Mouse (Mus musculus): ENCODE measurements around the gene Ano9. TPM values are rescaled to one million over a fixed set of nuclear protein-coding genes. Genes with fewer than 3 reads are reported as not detected.

The Ano9 gene
- polyA plus RNA-seq, 1 experiment = not detected

DNA sequence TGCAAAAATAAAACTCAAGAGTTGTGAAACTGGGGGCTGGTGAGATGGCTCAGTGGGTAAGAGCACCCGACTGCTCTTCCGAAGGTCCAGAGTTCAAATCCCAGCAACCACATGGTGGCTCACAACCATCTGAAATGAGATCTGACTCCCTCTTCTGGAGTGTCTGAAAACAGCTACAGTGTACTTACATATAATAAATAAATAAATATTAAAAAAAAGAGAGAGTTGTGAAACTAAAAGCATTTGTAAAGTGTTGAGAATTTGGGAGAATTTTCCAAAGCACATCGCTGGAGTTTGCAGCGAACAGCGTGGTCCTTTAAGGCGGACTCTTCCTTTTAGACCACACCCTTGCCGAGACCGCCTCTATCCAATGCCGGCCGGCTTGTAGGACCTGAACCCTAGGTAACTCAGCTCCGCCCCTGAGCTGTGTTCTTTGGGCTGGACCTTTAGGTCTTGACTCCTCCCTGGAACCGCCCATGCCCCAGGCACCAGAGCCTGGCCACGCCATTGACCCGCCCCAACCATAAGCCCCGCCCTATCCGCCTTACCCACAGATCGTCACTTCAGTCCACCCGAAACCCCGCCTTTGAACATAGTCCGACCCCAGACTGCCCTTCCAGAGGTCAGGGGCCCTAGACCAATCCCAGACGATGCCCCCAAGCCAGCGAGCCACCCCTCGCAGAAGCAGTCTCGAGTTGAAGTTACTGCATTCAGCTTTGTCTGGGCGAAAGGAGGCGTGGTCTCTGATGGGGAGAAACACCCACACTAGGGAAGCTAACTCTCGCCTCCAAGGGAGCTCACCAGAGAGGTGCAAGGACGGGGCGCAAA, 5.3 kb upstream of the Ano9 start:
- no peak for TF ChIP-seq GATA1 (IDR thresholded peaks at IDR 0.05; ENCODE audit: low read length)

DNA sequence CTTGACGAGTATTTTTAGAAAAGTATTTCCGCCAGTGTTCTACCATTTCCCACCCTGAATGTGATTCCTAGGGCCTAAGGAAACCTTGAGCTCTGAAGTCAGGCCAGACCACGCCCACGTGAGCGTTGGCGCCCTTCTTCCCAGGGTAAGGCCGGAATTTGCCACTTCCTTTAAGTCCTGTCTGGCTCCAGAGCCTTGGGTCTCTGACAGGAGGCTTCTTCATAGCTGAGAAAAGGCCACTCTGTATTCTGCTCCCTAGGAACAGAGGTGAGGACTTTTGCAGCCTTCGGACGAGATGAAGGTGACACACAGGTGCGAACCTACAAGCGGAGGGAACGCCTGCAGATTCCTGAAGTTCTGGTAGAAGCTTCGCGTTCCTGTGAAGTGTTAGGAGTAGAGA, 4.6 kb upstream of the Ano9 start, which contains the start of gene Ptdss2:
Gene Ptdss2, plus strand, starts transcription at position 138 of the 400 bp plus-strand sequence.
- TF ChIP-seq GATA1 (IDR thresholded peaks at IDR 0.05; ENCODE audit: low read length) = no peak

DNA sequence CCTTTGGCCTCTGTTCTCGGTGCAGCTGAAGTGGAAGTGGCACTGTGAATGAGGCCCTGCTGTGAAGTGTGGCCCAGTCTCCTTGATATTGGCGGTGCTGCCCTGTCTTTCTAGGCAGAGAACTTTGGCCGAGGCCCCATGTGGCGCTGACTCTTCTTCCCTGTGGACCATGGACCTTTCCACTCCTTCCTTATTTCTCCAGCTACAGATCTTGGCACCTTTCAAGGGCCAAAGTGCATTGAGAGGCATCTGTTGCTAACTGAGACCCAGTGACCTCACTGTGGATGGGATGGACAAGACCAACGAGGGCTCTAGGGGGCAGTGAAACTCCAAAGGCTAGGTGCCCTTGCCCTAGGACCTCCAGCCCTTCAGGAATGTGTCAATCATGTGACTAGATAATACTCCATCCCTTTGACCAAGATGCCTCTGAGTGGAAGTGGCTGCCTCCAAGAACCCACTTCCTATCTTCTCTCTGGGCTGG, 3.5 kb upstream of the Ano9 start:
- TF ChIP-seq GATA1 (IDR thresholded peaks at IDR 0.05; ENCODE audit: low read length) = no peak

DNA sequence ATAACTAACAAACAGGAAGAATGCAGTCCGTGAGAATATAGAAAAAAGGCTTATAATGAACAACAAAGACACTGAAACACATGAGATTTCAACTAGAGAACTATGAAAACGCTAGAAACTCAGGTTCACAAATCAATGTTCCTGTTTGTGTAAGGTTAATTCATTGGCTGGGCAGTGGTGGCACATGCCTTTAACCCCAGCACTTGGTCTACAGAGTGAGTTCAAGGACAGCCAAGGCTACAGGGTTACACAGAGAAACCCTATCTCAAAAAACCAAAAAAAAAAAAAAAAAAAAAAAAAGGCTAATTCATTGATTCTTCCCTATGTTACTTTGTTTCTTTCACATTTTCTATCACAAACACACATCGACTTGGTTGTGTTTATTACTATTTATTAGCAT, 3.0 kb upstream of the Ano9 start:
- no peak for TF ChIP-seq GATA1 (IDR thresholded peaks at IDR 0.05; ENCODE audit: low read length)

DNA sequence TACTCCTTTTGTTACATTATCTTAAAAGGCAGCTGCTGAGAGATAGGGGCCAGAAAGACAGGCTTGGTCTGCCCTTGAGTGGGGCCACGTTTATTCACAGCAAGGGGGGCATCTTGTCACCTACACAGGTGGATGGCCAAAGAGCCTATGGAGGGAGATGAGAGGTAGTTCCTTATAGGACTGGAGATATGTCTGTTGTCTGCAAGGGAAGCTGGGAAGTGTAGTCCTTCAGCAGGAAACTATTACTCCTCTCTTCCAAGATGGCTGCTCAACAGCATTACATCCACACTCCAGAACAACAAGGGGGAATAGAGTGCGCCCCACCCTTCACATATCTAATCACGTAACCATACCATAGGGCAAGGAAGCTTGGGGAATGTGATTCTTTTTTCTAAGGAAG, 1.9 kb upstream of the Ano9 start:
- TF ChIP-seq GATA1 (IDR thresholded peaks at IDR 0.05; ENCODE audit: low read length) = no peak

DNA sequence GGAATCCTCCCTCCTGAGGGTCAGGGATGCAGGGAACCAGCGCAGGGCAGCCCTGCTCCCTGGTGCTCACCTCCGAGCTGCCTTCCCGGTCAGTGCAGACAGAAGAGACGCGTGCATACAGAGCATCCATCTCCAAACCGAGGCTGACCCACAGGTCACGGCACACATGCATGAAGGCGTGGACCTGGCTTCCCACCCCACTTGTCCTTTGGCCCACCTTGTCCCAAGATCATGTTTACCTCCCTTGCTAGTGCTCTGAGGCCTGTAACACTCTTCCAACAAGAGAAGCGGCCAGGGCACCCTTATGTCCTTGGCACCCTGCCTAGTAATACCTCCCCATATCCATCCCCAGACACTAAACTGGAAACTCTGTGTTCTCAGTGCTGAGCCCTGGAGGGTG, 1.7 kb downstream of the Ano9 start:
- TF ChIP-seq GATA1 (IDR thresholded peaks at IDR 0.05; ENCODE audit: low read length) = no peak

DNA sequence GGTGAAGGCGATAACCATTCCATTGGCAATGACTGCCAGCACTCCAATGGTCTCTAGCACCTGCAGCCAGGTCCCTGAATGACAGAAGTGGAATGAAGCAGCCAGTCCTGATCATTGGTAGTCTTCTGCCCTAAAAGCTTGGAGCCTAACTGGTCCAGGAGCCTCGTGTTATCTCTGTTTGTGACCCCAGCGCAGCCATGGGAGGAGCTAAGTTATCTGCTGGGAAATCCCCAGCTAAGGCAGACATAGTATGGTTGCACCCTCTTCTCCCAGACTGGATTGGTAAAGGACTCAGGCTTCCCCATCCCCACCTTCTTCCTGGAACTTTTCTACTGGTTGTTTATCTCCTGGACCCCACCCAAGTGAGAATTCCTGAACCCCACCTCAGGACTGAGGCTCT, 14.4 kb downstream of the Ano9 start:
- no peak for TF ChIP-seq GATA1 (IDR thresholded peaks at IDR 0.05; ENCODE audit: low read length)

DNA sequence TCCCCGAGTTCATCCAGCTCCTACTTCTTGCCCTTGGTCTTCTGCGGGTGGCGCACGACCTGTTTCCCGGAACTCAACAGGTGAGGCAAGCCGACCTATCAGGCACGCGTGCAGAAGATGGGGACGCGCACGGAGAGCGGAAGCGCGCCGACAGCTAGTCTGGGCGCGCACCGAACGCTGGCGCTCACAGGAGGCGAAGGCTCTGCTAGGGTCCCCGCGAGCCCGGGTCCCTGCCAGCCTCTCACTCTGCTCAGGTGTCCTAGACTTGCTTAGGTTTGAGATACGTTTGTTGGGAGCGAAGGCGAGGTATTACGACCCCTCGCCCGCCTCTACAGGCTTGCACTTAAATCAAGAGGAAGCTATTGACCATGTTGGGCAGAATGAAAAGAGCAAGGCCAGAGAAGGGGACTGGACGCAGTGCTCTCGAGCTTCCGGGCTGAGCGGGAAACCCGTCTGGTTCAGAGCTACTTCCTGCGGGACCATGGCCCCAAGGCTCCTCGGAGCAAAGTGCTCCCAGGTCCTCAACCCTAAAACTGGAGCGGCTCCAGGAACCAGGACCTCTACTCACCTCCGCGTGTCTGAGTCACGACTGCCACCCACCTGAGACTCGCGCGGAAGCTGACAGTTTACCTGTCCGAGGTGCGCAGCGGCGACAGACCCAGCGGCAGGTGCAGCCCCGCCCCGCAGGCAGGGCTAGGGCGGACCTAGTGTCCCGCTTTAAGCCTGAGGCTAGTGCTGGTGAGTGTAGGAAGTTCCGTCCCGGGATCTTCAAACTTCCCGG, 17.5 kb downstream of the Ano9 start, which contains the start of gene Sigirr:
Gene Sigirr, minus strand, starts transcription at position 662 of the 781 bp plus-strand sequence.
- TF ChIP-seq GATA1 (IDR thresholded peaks at IDR 0.05; ENCODE audit: low read length) = no peak

DNA sequence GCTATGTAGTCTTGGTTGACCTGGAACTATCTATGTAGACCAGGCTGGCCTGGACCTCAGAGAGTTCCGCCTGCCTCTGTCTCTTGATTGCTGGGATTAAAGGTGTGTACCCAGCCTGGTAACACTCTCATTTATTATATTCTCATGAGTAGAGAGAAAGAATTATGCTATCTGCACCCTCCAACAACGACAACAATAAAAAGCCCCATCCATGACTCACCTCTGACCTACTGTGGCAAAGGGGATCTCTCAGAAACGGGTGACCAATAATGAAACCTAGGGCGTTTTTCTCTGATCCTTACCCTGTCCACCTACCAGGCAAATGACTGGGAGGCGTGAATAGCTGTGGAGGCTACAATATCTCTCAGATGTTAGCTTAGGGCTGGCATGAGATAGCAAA, 20.4 kb downstream of the Ano9 start:
- TF ChIP-seq GATA1 (IDR thresholded peaks at IDR 0.05; ENCODE audit: low read length) = no peak

DNA sequence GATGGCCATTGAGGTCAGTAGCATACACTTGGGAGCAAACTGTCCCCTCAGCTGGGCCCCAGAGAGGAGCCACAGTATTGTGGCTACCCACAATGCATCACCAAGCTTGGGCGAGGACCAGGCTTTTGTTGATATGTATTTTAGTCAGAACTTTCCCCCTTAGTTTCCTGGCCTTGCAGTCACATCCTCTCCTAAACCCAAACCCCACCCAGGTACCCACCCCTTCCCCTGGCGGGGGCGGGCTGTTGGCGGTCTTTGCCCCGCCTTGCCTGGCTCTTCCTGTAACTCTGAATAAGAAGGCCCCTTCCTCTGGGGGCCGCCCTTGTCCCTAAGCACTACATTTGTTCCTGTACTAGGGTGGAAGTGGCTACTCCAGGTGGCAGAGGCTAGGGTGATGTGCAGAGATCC, 21.0 kb downstream of the Ano9 start:
- no peak for TF ChIP-seq GATA1 (IDR thresholded peaks at IDR 0.05; ENCODE audit: low read length)

DNA sequence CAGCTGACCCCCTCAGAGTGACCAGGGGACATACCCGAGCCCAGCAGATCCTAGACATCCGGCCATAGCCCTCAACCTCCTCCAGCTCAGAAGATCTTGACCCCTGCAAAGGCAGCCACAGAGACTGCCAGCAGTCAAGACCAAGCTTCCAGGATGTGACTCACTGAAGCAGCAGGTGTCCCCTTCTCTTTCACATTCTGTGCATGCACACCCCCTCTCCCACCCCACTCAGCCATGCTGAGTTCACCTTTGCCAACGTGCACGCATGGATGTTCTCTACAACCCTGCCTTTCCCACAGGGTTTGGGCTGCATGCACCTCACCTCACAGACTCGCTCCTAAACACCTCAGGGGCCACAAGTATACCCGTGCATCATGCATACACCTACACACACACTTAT, 21.6 kb downstream of the Ano9 start:
- TF ChIP-seq GATA1 (IDR thresholded peaks at IDR 0.05; ENCODE audit: low read length) = no peak

DNA sequence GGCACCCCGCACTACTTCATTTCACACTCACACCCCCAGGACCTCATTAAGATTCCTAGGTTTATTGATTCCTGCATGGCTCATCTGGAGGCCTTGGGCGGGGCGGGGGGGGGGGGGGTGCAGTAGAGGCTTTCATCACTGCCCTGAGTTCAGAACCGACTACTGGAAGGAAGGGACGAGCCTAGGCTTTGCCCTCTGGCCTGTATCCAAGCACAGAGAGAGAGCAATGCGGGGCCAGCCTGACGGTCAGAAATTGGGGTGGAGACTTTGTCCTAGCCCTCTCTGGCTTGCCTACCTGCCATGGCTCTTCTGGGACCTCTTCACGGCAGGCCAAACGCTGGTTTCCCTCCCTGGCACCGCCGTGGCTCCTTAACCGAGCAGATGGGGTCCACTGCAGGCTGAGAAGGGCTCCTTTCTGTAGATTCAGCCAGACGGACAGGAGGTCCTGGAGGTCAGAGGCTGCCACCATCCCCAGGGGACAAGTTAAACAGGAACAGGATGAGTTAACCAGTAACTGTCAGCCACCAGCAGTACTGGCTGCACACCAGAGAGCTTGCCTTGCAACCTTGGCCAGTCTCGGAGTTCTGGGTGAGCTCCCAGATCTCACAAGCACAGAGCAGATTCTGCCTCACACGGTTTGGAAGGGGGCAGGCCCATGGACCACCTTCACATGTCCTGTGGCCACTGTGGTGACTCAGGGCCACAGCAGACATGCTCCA, 23.0 kb downstream of the Ano9 start:
- TF ChIP-seq GATA1 (IDR thresholded peaks at IDR 0.05; ENCODE audit: low read length) = no peak

DNA sequence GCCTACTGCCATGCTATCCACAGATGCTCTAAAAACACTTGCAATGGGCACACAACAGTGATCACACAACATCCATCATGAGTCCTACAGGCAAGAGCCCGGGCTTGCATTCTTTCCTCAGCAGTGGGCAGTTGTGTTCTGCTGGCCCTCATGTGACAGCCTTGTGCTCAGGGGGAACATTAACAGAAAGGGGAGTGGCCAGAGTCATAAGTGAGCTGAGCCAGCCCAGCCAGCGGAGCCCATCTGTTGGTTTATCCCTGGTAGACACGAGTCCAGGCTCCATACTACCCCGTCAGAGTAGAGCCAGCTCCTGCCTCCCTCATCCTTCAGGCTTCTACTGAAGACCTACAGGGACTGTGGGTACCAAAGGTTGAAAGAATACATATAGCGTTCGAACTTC, 23.7 kb downstream of the Ano9 start:
- no peak for TF ChIP-seq GATA1 (IDR thresholded peaks at IDR 0.05; ENCODE audit: low read length)

DNA sequence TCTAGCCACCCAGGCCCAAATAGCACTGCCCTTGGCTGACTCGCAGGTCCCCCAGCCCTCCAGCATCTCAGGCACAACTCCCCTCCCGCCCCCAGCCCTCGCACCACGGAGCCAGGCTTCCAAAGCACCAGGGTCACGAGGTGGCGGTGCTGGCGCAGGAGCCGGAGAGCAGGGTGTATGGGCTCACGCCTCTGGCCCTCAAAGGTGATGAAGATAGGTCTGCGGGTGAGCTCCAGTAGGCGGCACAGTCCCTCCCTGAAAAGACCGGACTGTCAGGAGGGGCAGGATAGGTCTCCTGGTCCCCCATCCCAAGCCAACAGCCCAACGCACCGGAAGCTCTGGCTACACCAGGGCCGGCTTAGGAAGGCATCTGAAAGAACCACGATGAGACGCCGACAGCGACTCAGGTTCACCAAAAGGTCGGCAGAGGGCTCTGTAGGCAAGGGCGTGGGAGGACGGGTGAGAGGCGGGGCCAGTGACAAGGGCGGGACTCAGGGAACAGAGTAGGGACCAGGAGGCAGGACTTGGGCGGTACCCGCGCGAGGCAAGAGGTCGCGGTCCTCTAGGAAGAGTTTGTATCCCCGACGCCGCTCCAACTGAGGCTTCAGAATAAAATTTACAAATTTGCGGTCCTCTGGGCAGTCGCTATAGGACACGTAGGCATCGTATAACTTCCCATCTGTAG, 25.4 kb downstream of the Ano9 start:
- no peak for TF ChIP-seq GATA1 (IDR thresholded peaks at IDR 0.05; ENCODE audit: low read length)

DNA sequence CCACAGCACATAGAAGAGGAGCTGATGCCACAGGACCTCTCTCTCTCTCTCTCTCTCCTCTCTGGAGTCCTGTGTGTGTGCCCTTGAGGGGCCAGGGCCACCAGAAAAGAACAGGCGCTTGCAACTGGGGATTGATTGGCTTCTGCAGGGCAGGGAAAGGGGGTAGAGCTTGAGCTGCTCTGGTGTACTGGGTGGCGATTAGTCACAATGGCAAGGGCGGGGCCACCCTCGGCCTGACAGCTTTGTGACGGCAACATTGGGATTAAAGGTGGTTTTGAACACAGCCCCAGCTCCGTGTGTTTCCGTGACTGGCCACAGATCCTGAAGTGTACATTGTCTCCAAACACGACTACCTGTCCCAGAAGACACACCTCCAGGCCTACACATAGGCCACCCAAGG, 27.4 kb downstream of the Ano9 start:
- no peak for TF ChIP-seq GATA1 (IDR thresholded peaks at IDR 0.05; ENCODE audit: low read length)
